Mouse (Mus musculus) CH12.LX (cell line): ENCODE data around the gene Fig4.

ENCODE experiments used
- BHLHE40 ChIP-seq: IDR thresholded peaks from 2 replicates; pipeline ENCODE4 v1.6.1; 2011; ENCODE audit warnings: mild to moderate bottlenecking, low read depth, low read length, improper control_type of control experiment
- CHD1 ChIP-seq: IDR thresholded peaks from 2 replicates; pipeline ENCODE4 v1.6.1; 2012; ENCODE audit warnings: low read depth, low read length, improper control_type of control experiment, inconsistent platforms
- EP300 ChIP-seq: IDR thresholded peaks from 2 replicates; pipeline ENCODE4 v1.6.1; 2011; ENCODE audit warnings: low read length, improper control_type of control experiment
- MAFK ChIP-seq: IDR thresholded peaks from 2 replicates; pipeline ENCODE4 v1.6.1; 2011; ENCODE audit warnings: low read length, improper control_type of control experiment; ENCODE audit not compliant: insufficient replicate concordance
- POLR2A ChIP-seq: IDR thresholded peaks from 2 replicates; pipeline ENCODE4 v1.6.1; 2011; ENCODE audit warnings: low read depth, mild to moderate bottlenecking, improper control_type of control experiment, low read length

DNA sequence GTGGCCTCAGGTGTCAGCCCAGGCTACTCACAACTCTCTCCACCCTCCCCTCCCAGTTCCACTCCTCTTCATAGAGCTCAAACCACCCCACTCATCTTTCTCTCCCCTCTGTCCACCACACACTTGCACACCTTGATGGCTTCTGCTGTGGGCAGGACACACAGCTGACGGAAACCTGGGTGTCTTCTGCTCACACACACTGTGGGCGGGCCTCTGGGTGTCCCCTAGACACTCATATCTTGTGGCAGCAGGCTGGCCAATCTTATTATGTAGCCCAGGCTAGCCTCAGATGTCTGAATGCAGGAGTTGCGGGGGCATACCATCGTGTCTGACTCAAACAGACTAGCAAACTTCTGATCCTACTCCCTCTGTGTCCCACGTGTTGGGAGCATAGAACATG lies 105.3 kb downstream of the Fig4 start:
- TF ChIP-seq POLR2A (no peak), BHLHE40 (no peak), MAFK (no peak), CHD1 (no peak), EP300 (no peak)
